Mouse (Mus musculus) forebrain, embryonic 16.5 days (tissue): Measurements from ENCODE around the gene Dnajb11. TPM values are rescaled to one million over a fixed set of nuclear protein-coding genes. Genes with fewer than 3 reads are reported as not detected.

ENCODE experiments used
- ATAC-seq: fragments of 200-750 bp; cut with Nextera tagmentation; 2 replicates; pipeline ENCODE4 v1.8.0; 2017; ENCODE audit warnings: mild to moderate bottlenecking, moderate library complexity
- H3K27ac ChIP-seq: fragments of 300-500 bp; sonication (generic); 2 replicates; pipeline ENCODE4 v1.5.1; 2014; ENCODE audit warnings: low read length, control low read depth
- H3K27me3 ChIP-seq: fragments of 300-500 bp; sonication (generic); replicated peaks from 2 replicates; pipeline ENCODE4 v1.6.1; 2014; ENCODE audit warnings: low read length; ENCODE audit not compliant: control insufficient read depth, insufficient read depth
- H3K36me3 ChIP-seq: fragments of 300-500 bp; sonication (generic); 2 replicates; pipeline ENCODE4 v1.6.1; 2014; ENCODE audit not compliant: control insufficient read depth, insufficient read depth
- H3K4me1 ChIP-seq: fragments of 300-500 bp; sonication (generic); replicated peaks from 2 replicates; pipeline ENCODE4 v1.6.1; 2014; ENCODE audit warnings: low read length; ENCODE audit not compliant: control insufficient read depth, insufficient read depth
- H3K4me2 ChIP-seq: fragments of 300-500 bp; sonication (generic); 2 replicates; pipeline ENCODE4 v1.6.1; 2014; ENCODE audit warnings: mild to moderate bottlenecking, low read length, control low read depth
- H3K4me3 ChIP-seq: fragments of 300-500 bp; sonication (generic); replicated peaks from 2 replicates; pipeline ENCODE4 v1.5.1; 2014; ENCODE audit warnings: mild to moderate bottlenecking, low read length, control low read depth
- H3K9ac ChIP-seq: fragments of 300-500 bp; sonication (generic); replicated peaks from 2 replicates; pipeline ENCODE4 v1.6.1; 2014; ENCODE audit warnings: low read depth, low read length, control low read depth
- H3K9me3 ChIP-seq: fragments of 300-500 bp; sonication (generic); 2 replicates; pipeline ENCODE4 v1.6.1; 2016; ENCODE audit warnings: low read length; ENCODE audit not compliant: control insufficient read depth
- WGBS: fragments of 180-500 bp; shearing (Covaris S2); extraction: QIAGEN DNeasy Blood & Tissue Kit; methylation state at CpG from one replicate; pipeline ENCODE4 v1.1.7; 2014; 5-methylcytosine and 5-hydroxymethylcytosine counted together
- polyA plus RNA-seq: library from polyadenylated mRNA; unstranded; fragments of >200 nt; fragmentation: Nextera tagmentation; extraction: Ambion mirVana; gene quantifications from 2 replicates; pipeline ENCODE4 v1.2.1, GENCODE M21; 2015

The Dnajb11 gene
- polyA plus RNA-seq, 1 experiment from 2014 or later = 83.4 TPM

- ATAC-seq = no peak
Measured at GRCm38 (mm10) chr16:22918034-22918433, 60.4 kb downstream of the Dnajb11 start, which contains the start of gene Fetub. Fetub (plus strand) TSS chr16:22918334.

GRCm38 (mm10) chr16:22918664-22919312 is 61.1 kb downstream of the Dnajb11 start:
- no peak overlapping the region for H3K4me2 ChIP-seq
- H3K4me1 ChIP-seq = no peaks in the 10 kb centered on the region
- H3K36me3 ChIP-seq = no peaks in the 10 kb centered on the region
- no peak for ATAC-seq
- H3K27me3 ChIP-seq = no peaks in the 10 kb centered on the region
- H3K4me3 ChIP-seq = no peak overlapping the region
- no peak overlapping the region for H3K9ac ChIP-seq
- H3K27ac ChIP-seq = no peak overlapping the region
- WGBS = 69% methylated on average over 15 of the region's 15 CpGs
- H3K9me3 ChIP-seq = no peaks in the 10 kb centered on the region

More at GRCm38 (mm10) chr16:22918034-22918433, 60.4 kb downstream of the Dnajb11 start, which contains the start of gene Fetub:
- Histone ChIP-seq H3K4me1 (no peaks in the 10 kb centered on the region), H3K4me3 (no peak within 1 kb of the TSS), H3K27ac (no peak within 1 kb of the TSS), H3K9ac (no peak within 1 kb of the TSS), H3K36me3 (no peaks in the 10 kb centered on the region), H3K9me3 (no peaks in the 10 kb centered on the region), H3K4me2 (no peak within 1 kb of the TSS), H3K27me3 (no peaks in the 10 kb centered on the region)
- 76% methylated on average over 5 of the region's 5 CpGs for WGBS

DNA sequence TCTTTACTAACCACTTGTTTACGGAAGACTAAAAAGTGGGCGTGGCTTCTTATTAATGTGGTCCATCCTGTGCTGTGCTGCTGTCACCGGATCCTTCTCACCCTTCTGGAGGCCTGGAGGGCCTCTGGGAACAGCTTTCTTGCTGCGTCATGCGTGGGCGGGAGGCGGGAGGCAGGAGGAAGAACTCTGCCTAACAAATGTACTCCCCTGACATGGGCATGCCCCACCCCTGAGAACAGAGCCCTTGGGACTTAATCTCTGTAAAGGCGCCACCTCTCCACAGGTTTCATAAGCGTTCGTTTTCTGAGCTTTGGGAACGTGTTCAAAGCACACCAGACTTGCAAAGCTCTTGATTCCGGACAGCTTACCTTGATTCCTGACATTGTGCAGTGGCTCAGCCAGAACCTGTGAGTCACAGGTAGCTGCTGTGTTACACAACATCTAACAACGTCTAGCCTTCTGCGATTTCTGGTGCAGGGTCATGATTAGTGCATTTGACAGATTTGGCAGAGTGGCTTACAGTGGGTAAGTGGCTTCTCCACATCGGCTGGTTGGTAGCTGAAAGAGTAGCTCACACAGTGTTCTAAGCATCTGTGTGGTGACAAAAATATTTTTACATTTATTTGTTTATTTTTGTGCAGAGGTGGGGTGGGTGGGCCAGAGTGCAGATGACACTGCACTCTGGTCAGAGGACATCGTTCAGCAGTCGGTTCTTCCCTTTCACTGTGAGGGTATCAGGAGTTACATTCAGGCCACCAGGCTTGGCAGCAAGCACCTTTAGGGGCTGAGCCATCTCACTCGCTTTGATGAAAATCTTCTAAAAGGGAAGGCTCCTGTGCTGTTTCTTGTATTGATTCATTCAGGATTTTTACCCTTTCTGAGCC is 62.6 kb downstream of the Dnajb11 start:
- no peak for ATAC-seq
- Histone ChIP-seq H3K4me3 (no peak overlapping the region), H3K36me3 (no peaks in the 10 kb centered on the region), H3K9me3 (no peaks in the 10 kb centered on the region), H3K4me1 (no peaks in the 10 kb centered on the region), H3K9ac (no peak overlapping the region), H3K27ac (no peak overlapping the region), H3K27me3 (no peaks in the 10 kb centered on the region), H3K4me2 (no peak overlapping the region)
- WGBS = 71% methylated on average over 18 of the region's 18 CpGs

- Histone ChIP-seq H3K4me3 (no peak overlapping the region), H3K4me2 (no peak overlapping the region), H3K9ac (no peak overlapping the region), H3K9me3 (no peaks in the 10 kb centered on the region), H3K36me3 (no peaks in the 10 kb centered on the region), H3K4me1 (no peaks in the 10 kb centered on the region), H3K27ac (no peak overlapping the region), H3K27me3 (no peaks in the 10 kb centered on the region)
- WGBS = 95% methylated on average over 5 of the region's 5 CpGs
- no peak for ATAC-seq
Measured at GRCm38 (mm10) chr16:22921761-22922160, 64.1 kb downstream of the Dnajb11 start.

- H3K27ac ChIP-seq = no peak overlapping the region
- no peak overlapping the region for H3K4me3 ChIP-seq
- H3K27me3 ChIP-seq = no peaks in the 10 kb centered on the region
- H3K9ac ChIP-seq = no peak overlapping the region
- H3K9me3 ChIP-seq = no peaks in the 10 kb centered on the region
- H3K4me2 ChIP-seq = no peak overlapping the region
- no peak for ATAC-seq
- H3K36me3 ChIP-seq = no peaks in the 10 kb centered on the region
- WGBS = 89% methylated on average over 4 of the region's 4 CpGs
- H3K4me1 ChIP-seq = no peaks in the 10 kb centered on the region
Measured at GRCm38 (mm10) chr16:22922433-22922832, 64.8 kb downstream of the Dnajb11 start.

Other genes with a start within 250 kb of the Dnajb11 start
- gene Dgkg, start 200.6 kb upstream of the Dnajb11 start, polyA plus RNA-seq = 6.5 and 6.6 TPM in 2 replicates
- not detected in 2 replicates for gene Crygs, start 46.3 kb upstream of the Dnajb11 start, polyA plus RNA-seq
- 22.2 and 26.4 TPM in 2 replicates for gene Tbccd1, start 176 bp upstream of the Dnajb11 start, polyA plus RNA-seq
- gene Ahsg, start 33.4 kb downstream of the Dnajb11 start, polyA plus RNA-seq = 0.25 TPM in 1 of 2 replicates, not detected in the other
- gene Fetub, start 60.5 kb downstream of the Dnajb11 start, polyA plus RNA-seq = not detected in 2 replicates
- gene Hrg, start 93.2 kb downstream of the Dnajb11 start, polyA plus RNA-seq = not detected in 2 replicates
- gene Kng2, start 171.6 kb downstream of the Dnajb11 start, polyA plus RNA-seq = not detected in 2 replicates
- gene Kng1, start 200.0 kb downstream of the Dnajb11 start, polyA plus RNA-seq = not detected in 2 replicates
- gene Eif4a2, start 249.6 kb downstream of the Dnajb11 start, polyA plus RNA-seq = 378 and 390 TPM in 2 replicates